Mouse (Mus musculus) MEL (cell line): ENCODE measurements around the gene Olfr1393. TPM values are rescaled to one million over a fixed set of nuclear protein-coding genes. Genes with fewer than 3 reads are reported as not detected.

ENCODE experiments used
- DNase-seq: peaks from one replicate; pipeline ENCODE4 v3.0.0; 2011; ENCODE audit warnings: low read depth, low spot score
- H3K27ac ChIP-seq: 2 replicates; pipeline ENCODE4 v1.5.1; 2012; ENCODE audit warnings: low read depth, mild to moderate bottlenecking, control low read depth, low read length, moderate library complexity; ENCODE audit not compliant: control insufficient read depth
- H3K27me3 ChIP-seq, 2 experiments: fragments of 150-350 bp in 1 of 2; sonication (generic) in 1 of 2; 2 replicates each; pipeline ENCODE4 v1.6.1; 2012; ENCODE audit warnings: low read length in 2 of 2, mild to moderate bottlenecking in 2 of 2, improper control_type of control experiment in 1 of 2, moderate library complexity in 1 of 2; ENCODE audit not compliant: insufficient read depth in 2 of 2, control insufficient read depth in 1 of 2
- H3K36me3 ChIP-seq, 2 experiments: 2 replicates each; pipeline ENCODE4 v1.6.1; 2012 to 2014; ENCODE audit warnings: low read length in 2 of 2, improper control_type of control experiment in 1 of 2, inconsistent platforms in 1 of 2, mild to moderate bottlenecking in 1 of 2; ENCODE audit not compliant: insufficient read depth in 2 of 2, control insufficient read depth in 1 of 2
- H3K4me1 ChIP-seq, 2 experiments: fragments of 150-350 bp in 1 of 2; sonication (generic) in 1 of 2; 2 replicates each; pipeline ENCODE4 v1.6.1; 2012; ENCODE audit warnings: low read length in 2 of 2, improper control_type of control experiment in 1 of 2, mild to moderate bottlenecking in 1 of 2; ENCODE audit not compliant: insufficient read depth in 2 of 2, control insufficient read depth in 1 of 2
- H3K4me3 ChIP-seq, 2 experiments: fragments of 150-350 bp in 1 of 2; sonication (generic) in 1 of 2; 2 replicates each; pipeline ENCODE4 v1.5.1; 2012; ENCODE audit warnings: low read depth in 2 of 2, low read length in 2 of 2, mild to moderate bottlenecking in 2 of 2, moderate library complexity in 2 of 2, control low read depth in 1 of 2, improper control_type of control experiment in 1 of 2; ENCODE audit not compliant: control insufficient read depth in 1 of 2, insufficient read depth in 1 of 2
- H3K79me2 ChIP-seq: 2 replicates; pipeline ENCODE4 v1.6.1; 2012; ENCODE audit warnings: mild to moderate bottlenecking, low read length, moderate library complexity; ENCODE audit not compliant: control insufficient read depth, poor library complexity, insufficient read depth
- H3K9ac ChIP-seq: 2 replicates; pipeline ENCODE4 v1.6.1; 2012; ENCODE audit warnings: low read depth, mild to moderate bottlenecking, control low read depth, low read length, moderate library complexity; ENCODE audit not compliant: control insufficient read depth, poor library complexity, severe bottlenecking
- H3K9me3 ChIP-seq: fragments of 150-350 bp; sonication (generic); replicated peaks from 2 replicates; pipeline ENCODE4 v1.6.1; 2012; ENCODE audit warnings: mild to moderate bottlenecking, low read length, improper control_type of control experiment, moderate library complexity; ENCODE audit not compliant: insufficient read depth
- BHLHE40 ChIP-seq: IDR thresholded peaks from 2 replicates; pipeline ENCODE4 v1.6.1; 2012; ENCODE audit warnings: low read depth, mild to moderate bottlenecking, inconsistent platforms, low read length, improper control_type of control experiment, borderline replicate concordance
- CHD1 ChIP-seq: IDR thresholded peaks from 2 replicates; pipeline ENCODE4 v1.6.1; 2012; ENCODE audit warnings: low read depth, mild to moderate bottlenecking, inconsistent platforms, low read length, improper control_type of control experiment
- CHD2 ChIP-seq: IDR thresholded peaks from 2 replicates; pipeline ENCODE4 v1.6.1; 2011; ENCODE audit warnings: low read length, improper control_type of control experiment
- CTCF ChIP-seq, 3 experiments: IDR thresholded peaks in 2 of 3; conservative IDR thresholded peaks in 1 of 3; 2 replicates each; pipeline ENCODE4 v1.5.1; 2011 to 2012; ENCODE audit warnings: low read length in 3 of 3, low read depth in 2 of 3, mild to moderate bottlenecking in 2 of 3, improper control_type of control experiment in 1 of 3, inconsistent platforms in 1 of 3, mixed read lengths in 1 of 3, moderate library complexity in 1 of 3; ENCODE audit not compliant: control insufficient read depth in 1 of 3, insufficient read depth in 1 of 3, poor library complexity in 1 of 3, severe bottlenecking in 1 of 3
- ELF1 ChIP-seq: IDR thresholded peaks from 2 replicates; pipeline ENCODE4 v1.6.1; 2014; ENCODE audit warnings: low read depth, mild to moderate bottlenecking, inconsistent platforms, low read length, improper control_type of control experiment, moderate library complexity
- EP300 ChIP-seq, 2 experiments: IDR thresholded peaks; 2 replicates each; pipeline ENCODE4 v1.6.1; 2011; ENCODE audit warnings: improper control_type of control experiment in 2 of 2, low read length in 2 of 2, low read depth in 1 of 2, mild to moderate bottlenecking in 1 of 2
- ETS1 ChIP-seq: IDR thresholded peaks from 2 replicates; pipeline ENCODE4 v1.6.1; 2012; ENCODE audit warnings: low read depth, mild to moderate bottlenecking, inconsistent platforms, low read length, improper control_type of control experiment, moderate library complexity
- GATA1 ChIP-seq: IDR thresholded peaks from 2 replicates; pipeline ENCODE4 v1.6.1; 2011; ENCODE audit warnings: low read depth, low read length, improper control_type of control experiment
- HCFC1 ChIP-seq: IDR thresholded peaks from 2 replicates; pipeline ENCODE4 v1.6.1; 2012; ENCODE audit warnings: low read depth, mild to moderate bottlenecking, inconsistent platforms, low read length, improper control_type of control experiment, moderate library complexity
- JUND ChIP-seq: IDR thresholded peaks from 2 replicates; pipeline ENCODE4 v1.6.1; 2011; ENCODE audit warnings: low read depth, mild to moderate bottlenecking, improper control_type of control experiment, low read length
- MAFK ChIP-seq: IDR thresholded peaks from 2 replicates; pipeline ENCODE4 v1.6.1; 2011; ENCODE audit warnings: low read depth, mild to moderate bottlenecking, low read length, improper control_type of control experiment, borderline replicate concordance
- MAX ChIP-seq: IDR thresholded peaks from 2 replicates; pipeline ENCODE4 v1.6.1; 2011; ENCODE audit warnings: low read length, improper control_type of control experiment
- MAZ ChIP-seq: IDR thresholded peaks from 2 replicates; pipeline ENCODE4 v1.6.1; 2012; ENCODE audit warnings: low read depth, mild to moderate bottlenecking, inconsistent platforms, low read length, improper control_type of control experiment
- MXI1 ChIP-seq: IDR thresholded peaks from 2 replicates; pipeline ENCODE4 v1.6.1; 2011; ENCODE audit warnings: mild to moderate bottlenecking, low read depth, low read length, improper control_type of control experiment
- MYB ChIP-seq: IDR thresholded peaks from 2 replicates; pipeline ENCODE4 v1.6.1; 2011; ENCODE audit warnings: mild to moderate bottlenecking, low read depth, low read length, improper control_type of control experiment
- MYC ChIP-seq: IDR thresholded peaks from 2 replicates; pipeline ENCODE4 v1.6.1; 2011; ENCODE audit warnings: low read depth, mild to moderate bottlenecking, low read length, improper control_type of control experiment, moderate library complexity
- NELFE ChIP-seq: IDR thresholded peaks from 2 replicates; pipeline ENCODE4 v1.6.1; 2011; ENCODE audit warnings: low read depth, low read length, improper control_type of control experiment
- POLR2A ChIP-seq, 2 experiments: IDR thresholded peaks; 2 replicates each; pipeline ENCODE4 v1.6.1; 2011 to 2012; ENCODE audit warnings: low read length in 2 of 2, mild to moderate bottlenecking in 2 of 2, control low read depth in 1 of 2, improper control_type of control experiment in 1 of 2, low read depth in 1 of 2, moderate library complexity in 1 of 2; ENCODE audit not compliant: control insufficient read depth in 1 of 2, insufficient read depth in 1 of 2, poor library complexity in 1 of 2
- POLR2AphosphoS2 ChIP-seq: IDR thresholded peaks from 2 replicates; pipeline ENCODE4 v1.6.1; 2011; ENCODE audit warnings: low read length, improper control_type of control experiment
- SIN3A ChIP-seq: IDR thresholded peaks from 2 replicates; pipeline ENCODE4 v1.6.1; 2012; ENCODE audit warnings: low read length, improper control_type of control experiment, inconsistent platforms
- TAL1 ChIP-seq: IDR thresholded peaks from 2 replicates; pipeline ENCODE4 v1.6.1; 2012; ENCODE audit warnings: mild to moderate bottlenecking, inconsistent platforms, low read length, moderate library complexity, mixed read lengths
- TBP ChIP-seq: IDR thresholded peaks from 2 replicates; pipeline ENCODE4 v1.8.0; 2011; ENCODE audit warnings: low read depth, low read length, improper control_type of control experiment
- UBTF ChIP-seq: IDR thresholded peaks from 2 replicates; pipeline ENCODE4 v1.6.1; 2012; ENCODE audit warnings: low read depth, mild to moderate bottlenecking, inconsistent platforms, low read length, improper control_type of control experiment, moderate library complexity, borderline replicate concordance; ENCODE audit not compliant: insufficient read depth
- USF1 ChIP-seq: IDR thresholded peaks from 2 replicates; pipeline ENCODE4 v1.6.1; 2014; ENCODE audit warnings: low read depth, mild to moderate bottlenecking, inconsistent platforms, low read length, improper control_type of control experiment, moderate library complexity
- USF2 ChIP-seq, 2 experiments: IDR thresholded peaks; 2 replicates each; pipeline ENCODE4 v1.6.1; 2011 to 2012; ENCODE audit warnings: improper control_type of control experiment in 2 of 2, low read length in 2 of 2, borderline replicate concordance in 1 of 2, inconsistent platforms in 1 of 2, low read depth in 1 of 2, mild to moderate bottlenecking in 1 of 2; ENCODE audit not compliant: insufficient read depth in 1 of 2
- ZC3H11A ChIP-seq: IDR thresholded peaks from 2 replicates; pipeline ENCODE4 v1.6.1; 2012; ENCODE audit warnings: low read depth, mild to moderate bottlenecking, inconsistent platforms, low read length, improper control_type of control experiment
- ZKSCAN1 ChIP-seq: IDR thresholded peaks from 2 replicates; pipeline ENCODE4 v1.6.1; 2012; ENCODE audit warnings: low read depth, mild to moderate bottlenecking, inconsistent platforms, low read length, improper control_type of control experiment, moderate library complexity
- ZMIZ1 ChIP-seq: IDR thresholded peaks from 2 replicates; pipeline ENCODE4 v1.6.1; 2012; ENCODE audit warnings: low read depth, mild to moderate bottlenecking, inconsistent platforms, low read length, improper control_type of control experiment, moderate library complexity
- polyA plus RNA-seq, 2 experiments: library from polyadenylated mRNA; stranded (reverse) in 1 of 2; unstranded in 1 of 2; fragments of >175 nt in 1 of 2; fragments of >200 nt in 1 of 2; gene quantifications; 2 replicates each; pipeline versions ENCODE4 v1.2.1 to v1.2.4; 2012; ENCODE audit warnings: low replicate concordance in 2 of 2, low read depth in 1 of 2; ENCODE audit not compliant: insufficient read length in 2 of 2, insufficient read depth in 1 of 2, missing spikeins in 1 of 2
- total RNA-seq: library from RNA; depleted of rRNA; stranded (reverse); fragments of 300-350 nt; gene quantifications from 2 replicates; pipeline ENCODE4 v1.2.3, GENCODE M21; 2012

Gene Olfr1393
- total and polyA plus RNA-seq, 3 experiments = not detected

DNA sequence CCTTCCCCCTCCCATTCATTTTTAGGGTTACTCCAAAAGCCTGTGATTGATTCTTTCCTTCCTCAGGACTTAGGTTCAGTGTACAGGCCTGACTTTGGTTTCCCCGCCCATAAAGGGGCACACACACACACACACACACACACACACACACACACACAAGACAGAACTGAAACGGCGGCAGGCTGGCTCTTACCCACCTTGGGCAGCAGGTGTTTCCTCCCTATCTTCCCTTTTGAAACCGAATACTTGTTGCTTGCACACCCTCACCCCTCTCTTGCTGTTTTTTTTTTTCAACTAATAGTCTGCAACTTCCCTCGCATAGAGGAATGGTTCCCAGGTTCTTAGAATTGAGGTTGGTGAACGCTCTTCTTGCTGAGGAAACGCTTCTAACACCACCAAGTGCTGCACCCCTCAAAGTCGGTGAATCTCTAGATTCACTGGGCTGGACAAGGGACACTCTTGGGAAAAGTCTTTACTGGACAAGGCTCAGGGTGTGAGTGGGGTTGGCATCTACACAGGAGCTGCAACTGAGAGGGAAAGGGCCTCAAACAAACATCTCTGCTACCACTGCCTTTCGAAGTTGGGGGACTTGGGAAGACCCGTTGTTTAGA, 28.2 kb upstream of the Olfr1393 start (continued):
- TF ChIP-seq POLR2AphosphoS2 = no peak
- TF ChIP-seq ZC3H11A = no peak
- 0 out of 2 replicates have a peak, but pooled peaks have one; percentile 11 for TF ChIP-seq GATA1

GRCm38 (mm10) chr11:49250422-49251379, 27.4 kb upstream of the Olfr1393 start:
- DNase-seq = peak; percentile 88
- Histone ChIP-seq H3K4me1 (peaks cover 12 to 18% of the 10 kb centered on the region in 2 experiments), H3K36me3 (peaks cover 9 to 19% of the 10 kb centered on the region in 2 experiments; a peak in 3 of 4 replicates)

DNA sequence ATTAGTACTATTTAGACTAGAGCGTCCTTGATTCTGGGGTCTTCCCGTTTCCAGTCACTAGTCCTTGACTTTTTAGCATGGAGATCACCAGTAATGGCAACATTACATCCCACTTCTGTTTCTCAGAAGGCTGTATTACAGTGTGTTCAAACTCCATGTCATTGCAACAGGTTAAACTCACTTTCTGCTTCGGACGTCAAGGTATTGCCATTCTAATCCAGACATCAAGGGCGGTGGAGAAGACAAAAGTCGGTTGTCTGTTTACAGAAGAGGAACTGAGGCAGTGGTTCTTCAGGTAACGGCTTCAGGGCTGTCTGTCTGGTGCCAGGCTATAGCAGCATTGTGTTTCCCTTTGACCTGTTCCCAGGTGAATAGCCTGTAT, 26.7 kb upstream of the Olfr1393 start:
- TF ChIP-seq ZKSCAN1 = no peak
- TF ChIP-seq MYB = 0 out of 2 replicates have a peak, but pooled peaks have one; percentile 42
- TF ChIP-seq EP300 (IDR thresholded peaks at IDR 0.05; ENCODE audit: low read depth in 1 of 2, low read length in 2 of 2) = 0 out of 4 replicates have a peak, but pooled peaks of 1 of the 2 experiments have one; percentile 38
- TF ChIP-seq TBP = peak; percentile 11; the same call in 1 of the 2 replicates
- no peak for TF ChIP-seq MAFK
- TF ChIP-seq USF1 = no peak
- no peak for TF ChIP-seq JUND
- no peak for TF ChIP-seq CHD2
- Histone ChIP-seq H3K4me3 (peak overlapping the region; percentile 74 to 80), H3K9ac (peak overlapping the region; percentile 86), H3K36me3 (peaks cover 9 to 13% of the 10 kb centered on the region in 2 experiments; a peak in 3 of 4 replicates), H3K27ac (peak overlapping the region; percentile 70; the same call in 1 of the 2 replicates), H3K27me3 (no peaks in the 10 kb centered on the region), H3K9me3 (no peaks in the 10 kb centered on the region), H3K79me2 (peaks cover 15% of the 10 kb centered on the region), H3K4me1 (peaks cover 7 to 14% of the 10 kb centered on the region in 2 experiments)
- DNase-seq = peak; percentile 62

More at GRCm38 (mm10) chr11:49250422-49251379, 27.4 kb upstream of the Olfr1393 start:
- H3K27me3 ChIP-seq = no peaks in the 10 kb centered on the region
- peak overlapping the region; percentile 74 to 80 for H3K4me3 ChIP-seq
- H3K79me2 ChIP-seq = peaks cover 15% of the 10 kb centered on the region
- TF ChIP-seq POLR2AphosphoS2 (peak; percentile 78; the same call in 1 of the 2 replicates), ELF1 (peak; percentile 84), CTCF (IDR thresholded peaks at IDR 0.05 in 2 of 3, conservative IDR thresholded peaks at IDR 0.05 in 1 of 3; ENCODE audit: control insufficient read depth in 1 of 3, insufficient read depth in 1 of 3, low read depth in 2 of 3, low read length in 3 of 3, poor library complexity in 1 of 3, severe bottlenecking in 1 of 3) (0 out of 6 replicates have a peak, but pooled peaks of 1 of the 3 experiments have one; percentile 6), CHD2 (no peak), POLR2A (IDR thresholded peaks at IDR 0.05; ENCODE audit: control insufficient read depth in 1 of 2, insufficient read depth in 1 of 2, low read depth in 1 of 2, low read length in 2 of 2, poor library complexity in 1 of 2) (peak; percentile 73 to 89), MAX (no peak), MXI1 (peak; percentile 74; the same call in 1 of the 2 replicates), MYC (no peak), ZMIZ1 (peak; percentile 30; the same call in 1 of the 2 replicates), BHLHE40 (no peak), MAFK (no peak), CHD1 (peak; percentile 88; the same call in 1 of the 2 replicates), UBTF (0 out of 2 replicates have a peak, but pooled peaks have one; percentile 26), TAL1 (no peak), ETS1 (0 out of 2 replicates have a peak, but pooled peaks have one; percentile 29), SIN3A (peak; percentile 48), USF1 (no peak), EP300 (IDR thresholded peaks at IDR 0.05; ENCODE audit: low read depth in 1 of 2, low read length in 2 of 2) (peak in 1 of 2 experiments; percentile 21; a peak in 1 of 4 replicates), HCFC1 (peak; percentile 67), USF2 (IDR thresholded peaks at IDR 0.05; ENCODE audit: borderline replicate concordance in 1 of 2, insufficient read depth in 1 of 2, low read depth in 1 of 2, low read length in 2 of 2) (no peak), NELFE (peak; percentile 86), MAZ (peak; percentile 79; the same call in 1 of the 2 replicates)
- peak overlapping the region; percentile 86 for H3K9ac ChIP-seq
- H3K9me3 ChIP-seq = no peaks in the 10 kb centered on the region
- H3K27ac ChIP-seq = peak overlapping the region; percentile 80
